Mouse (Mus musculus) hematopoietic stem cell, adult 5-6 weeks (primary cell): ENCODE data around the gene Ppp1r14b. TPM values are rescaled to one million over a fixed set of nuclear protein-coding genes. Genes with fewer than 3 reads are reported as not detected.
A peak's percentile ranks its signal among the peaks of the same experiment; 100 is the strongest.

Source experiments
- ATAC-seq, 2 experiments: fragments of 125-278 bp in 1 of 2; replicated peaks in 1 of 2; 2 replicates each; pipeline ENCODE4 v1.8.0; 2016 to 2017; ENCODE audit warnings: inconsistent platforms in 2 of 2, mild to moderate bottlenecking in 2 of 2, moderate number of reproducible peaks in 2 of 2, low read depth in 1 of 2, moderate TSS enrichment in 1 of 2; ENCODE audit not compliant: low FRiP score in 2 of 2, poor library complexity in 2 of 2, severe bottlenecking in 2 of 2, insufficient read depth in 1 of 2, low TSS enrichment in 1 of 2
- total RNA-seq: library from RNA; stranded (forward); fragments of 172-1452, 232-1000 nt; gene quantifications from 2 replicates; pipeline ENCODE4 v1.2.3, GENCODE M21; 2017

Ppp1r14b gene
- total RNA-seq, 1 experiment from 2014 or later: 89.4 TPM

DNA sequence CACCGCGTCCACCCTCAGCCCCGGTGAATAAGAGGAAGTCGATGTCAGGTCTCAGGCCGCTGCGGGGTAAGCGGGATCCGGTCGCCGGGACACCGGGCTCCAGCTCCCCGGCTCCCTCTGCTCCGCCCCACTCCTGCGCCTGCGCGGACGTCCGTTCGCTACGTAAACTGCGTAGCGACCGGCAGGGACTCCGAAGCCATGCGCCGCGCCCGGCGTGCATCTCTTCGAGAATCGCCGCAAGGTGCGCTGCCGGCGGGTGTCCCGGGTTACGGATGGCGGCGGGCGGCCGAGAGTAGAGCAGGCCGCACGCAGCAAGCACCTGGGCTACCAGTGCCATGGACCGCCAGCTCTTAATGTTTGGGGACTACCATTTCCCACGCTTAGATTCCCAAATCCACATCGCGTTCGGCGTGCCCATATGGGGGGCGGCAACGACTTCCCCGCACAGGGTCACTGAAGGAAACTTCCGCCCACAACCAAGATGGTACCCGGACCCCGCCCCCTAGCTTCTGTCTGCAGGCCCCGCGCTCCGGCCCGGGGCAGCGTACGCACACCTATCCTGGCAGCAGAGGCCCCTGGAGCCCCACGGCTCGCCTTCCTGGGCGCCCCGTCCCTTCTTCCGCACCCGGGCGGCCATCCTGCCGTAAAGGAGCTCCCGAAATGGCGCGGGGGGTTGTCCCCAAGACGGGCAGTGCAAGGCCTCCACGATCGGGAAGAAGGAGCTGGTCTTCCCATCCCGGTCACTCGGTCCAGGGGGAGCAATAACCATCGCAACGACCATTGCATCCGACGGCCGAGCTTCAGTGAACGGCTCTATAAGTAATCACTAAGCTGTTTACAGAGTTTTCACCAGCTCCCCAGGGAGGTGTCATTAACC, 33.2 kb upstream of the Ppp1r14b start, which contains the start of gene Bad:
Bad (plus strand) TSS at position 490 of the 877 bp plus-strand sequence.
- ATAC-seq: peak; percentile 67 to 79

DNA sequence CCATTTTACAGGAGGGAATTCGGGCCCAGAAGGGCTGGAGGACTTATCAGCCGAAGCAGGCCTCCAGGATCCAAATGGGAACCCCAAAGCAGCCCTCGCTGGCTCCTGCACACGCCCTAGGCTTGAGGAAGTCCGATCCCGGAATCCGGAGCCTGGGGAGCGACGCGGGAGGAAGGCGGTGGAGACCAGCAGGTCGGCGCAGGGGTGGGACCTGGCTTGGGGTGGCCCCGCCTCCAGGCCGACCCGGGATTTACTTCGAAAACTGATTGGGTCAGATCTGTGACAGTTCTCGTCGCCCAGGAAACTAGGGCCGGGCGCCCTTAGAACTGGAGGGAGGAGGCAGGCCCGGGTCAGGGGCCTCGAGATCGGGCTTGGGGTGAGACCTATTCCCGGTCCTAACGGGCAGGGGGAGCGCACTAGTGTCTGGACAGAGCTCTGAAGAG, 32.5 kb upstream of the Ppp1r14b start, which contains the start of gene Gpr137:
Gpr137 (minus strand) TSS at position 232 of the 443 bp plus-strand sequence.
- ATAC-seq: peak; percentile 82 to 84

DNA sequence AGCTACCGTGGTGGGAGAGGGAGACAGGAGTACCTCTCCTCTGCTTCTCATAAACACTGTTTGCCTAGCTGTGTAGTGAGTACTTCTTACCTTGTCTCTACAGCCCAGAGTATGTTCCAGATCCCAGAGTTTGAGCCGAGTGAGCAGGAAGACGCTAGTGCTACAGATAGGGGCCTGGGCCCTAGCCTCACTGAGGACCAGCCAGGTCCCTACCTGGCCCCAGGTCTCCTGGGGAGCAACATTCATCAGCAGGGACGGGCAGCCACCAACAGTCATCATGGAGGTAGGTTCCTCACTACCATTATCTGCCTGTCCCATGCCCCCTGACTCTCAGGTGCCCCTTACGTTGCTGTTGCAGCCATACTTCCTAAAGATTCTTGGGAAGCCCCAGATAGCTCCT, 32.0 kb upstream of the Ppp1r14b start:
- ATAC-seq: no peak

DNA sequence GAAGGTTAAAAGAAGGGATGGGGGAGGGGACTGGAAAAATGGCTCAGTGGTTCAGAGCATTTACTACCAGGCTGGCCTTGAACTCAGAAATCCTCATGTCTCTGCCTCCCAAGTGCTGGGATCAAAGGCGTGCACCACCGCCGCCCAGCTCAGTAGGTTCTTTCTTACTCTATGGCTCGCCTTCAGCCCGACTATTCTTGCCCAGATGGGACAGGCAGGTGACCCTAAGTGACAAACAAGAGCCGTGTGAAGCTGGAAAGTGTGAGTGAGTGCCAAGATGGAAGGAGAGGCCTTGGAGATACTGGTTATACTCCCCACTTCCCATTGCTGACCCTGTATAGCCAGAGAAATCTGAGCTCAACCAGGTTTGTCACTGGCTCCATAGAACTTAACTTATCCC, 31.1 kb upstream of the Ppp1r14b start:
- ATAC-seq: no peak

DNA sequence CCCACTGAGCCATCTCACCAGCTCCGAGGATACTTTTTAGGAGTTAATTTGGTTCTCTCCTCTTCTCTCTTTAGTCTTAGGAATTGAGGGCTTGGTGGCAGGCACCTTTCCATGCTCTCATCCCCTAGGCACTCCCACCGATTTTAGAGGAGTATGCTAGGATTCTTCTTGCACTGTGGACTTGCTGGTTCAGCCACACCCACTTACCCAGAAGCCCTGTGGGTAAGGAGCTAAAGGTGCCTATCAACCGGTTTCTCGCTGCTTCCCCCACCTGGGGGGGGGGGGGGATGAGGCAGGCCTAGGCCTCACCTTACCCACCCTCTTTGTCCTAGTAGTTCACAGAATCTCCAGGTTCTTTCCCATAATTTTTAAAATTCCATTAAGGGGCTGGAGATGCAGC, 27.0 kb upstream of the Ppp1r14b start:
- ATAC-seq: no peak

DNA sequence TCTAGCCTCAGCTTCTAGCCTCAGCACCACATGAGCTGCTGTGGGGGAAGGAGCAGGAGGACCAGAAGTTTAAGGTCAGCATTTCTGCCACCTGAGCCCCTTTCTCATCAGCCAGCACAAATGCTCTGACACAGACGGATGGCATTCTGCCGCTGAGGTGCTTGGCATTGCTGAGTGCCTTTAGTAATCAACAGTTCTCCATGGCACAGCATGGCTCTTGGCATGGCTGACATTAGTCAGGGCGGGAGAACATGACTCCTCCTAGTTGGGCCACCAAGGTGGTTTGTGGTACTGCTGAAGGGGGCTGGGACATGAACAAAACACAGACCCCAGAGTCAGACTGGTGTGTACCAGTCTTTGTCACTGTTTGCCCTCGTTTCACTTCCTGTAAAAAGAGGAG, 26.6 kb upstream of the Ppp1r14b start:
- no peak for ATAC-seq

DNA sequence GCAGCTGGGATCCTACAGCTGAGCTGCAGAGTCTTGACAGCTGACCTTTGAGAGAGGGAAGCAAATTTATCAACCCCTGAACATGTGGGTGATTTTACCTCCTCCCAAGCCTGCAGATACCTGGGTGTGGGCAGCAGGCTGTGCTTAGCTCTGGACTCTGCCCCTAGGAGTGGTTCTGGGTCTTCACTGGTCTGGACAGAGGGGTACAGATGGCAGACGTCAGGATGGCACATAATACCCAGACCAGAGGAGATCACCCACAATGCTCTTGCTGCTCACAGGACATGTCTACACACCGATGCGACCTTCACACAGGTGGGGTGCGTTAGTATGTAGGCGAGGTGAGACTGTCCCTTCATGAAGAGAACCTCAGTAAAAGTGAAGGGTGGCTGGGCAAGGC, 25.2 kb upstream of the Ppp1r14b start:
- ATAC-seq: no peak

DNA sequence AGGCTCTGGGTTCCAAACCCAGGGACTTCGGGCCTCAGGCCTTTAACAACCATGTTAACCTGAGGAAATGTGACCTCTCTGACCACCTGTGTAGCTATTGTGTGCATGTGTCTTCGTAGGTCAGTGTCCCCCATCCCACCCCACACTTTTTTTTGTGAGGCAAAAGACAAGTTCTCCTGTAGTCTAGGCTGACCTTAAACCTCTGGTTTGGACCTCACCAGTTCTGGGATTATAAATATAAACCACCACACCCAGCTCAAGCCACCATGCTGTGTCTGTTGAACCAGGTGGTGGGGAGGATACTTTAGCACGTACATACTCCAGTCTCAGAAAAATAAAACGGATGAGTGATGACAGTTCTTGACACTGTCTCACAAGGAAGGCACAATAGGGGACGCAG, 24.8 kb upstream of the Ppp1r14b start:
- no peak for ATAC-seq

DNA sequence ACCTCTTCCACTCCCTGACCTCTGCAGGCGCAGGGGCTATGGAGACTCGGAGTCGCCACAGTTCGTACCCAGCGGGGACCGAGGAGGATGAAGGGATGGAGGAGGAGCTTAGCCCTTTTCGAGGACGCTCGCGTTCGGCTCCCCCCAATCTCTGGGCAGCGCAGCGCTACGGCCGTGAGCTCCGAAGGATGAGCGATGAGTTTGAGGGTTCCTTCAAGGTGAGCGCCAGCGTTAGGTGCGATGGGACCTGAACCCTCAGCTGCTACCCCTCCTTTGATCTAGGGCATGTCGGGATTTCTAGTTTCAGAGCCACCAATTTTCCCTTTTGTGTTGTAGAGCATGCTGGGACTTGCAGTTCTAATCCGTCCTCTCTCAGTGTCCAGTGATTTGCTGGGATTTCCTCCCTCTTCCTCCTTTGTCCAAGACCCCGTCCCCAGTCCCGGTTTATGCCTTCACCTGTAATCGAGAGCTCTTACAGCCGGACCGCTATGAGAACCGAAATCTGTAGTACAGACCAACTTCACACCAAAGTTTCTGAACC, 24.1 kb upstream of the Ppp1r14b start:
- peak in 1 of 2 experiments; percentile 13; a peak in 2 of 4 replicates for ATAC-seq

DNA sequence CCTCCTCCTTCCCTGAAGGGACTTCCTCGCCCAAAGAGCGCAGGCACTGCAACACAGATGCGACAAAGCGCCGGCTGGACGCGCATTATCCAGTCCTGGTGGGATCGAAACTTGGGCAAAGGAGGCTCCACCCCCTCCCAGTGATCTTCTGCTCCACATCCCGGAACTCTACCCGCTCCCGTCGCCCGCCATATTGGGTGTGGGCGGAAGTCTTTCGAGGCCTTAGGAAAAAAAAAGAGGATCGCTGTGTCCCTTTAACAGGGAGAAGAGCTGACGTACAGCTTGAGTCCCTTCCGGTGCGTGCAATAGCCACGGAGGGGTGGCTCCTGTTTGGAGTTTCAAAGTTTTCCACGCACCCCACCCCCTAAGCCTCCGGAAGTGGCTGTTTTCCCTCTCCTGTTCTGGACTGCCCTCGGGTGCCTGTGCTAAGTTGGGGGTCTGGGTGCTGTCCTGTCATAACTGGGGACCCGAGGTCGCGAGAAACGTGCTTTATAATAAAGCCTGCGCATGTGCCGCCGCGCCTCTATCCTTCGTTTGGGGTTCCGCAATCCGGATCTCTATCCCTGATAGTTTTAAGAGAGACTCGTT, 23.3 kb upstream of the Ppp1r14b start:
- ATAC-seq: peak; percentile 64 to 79

DNA sequence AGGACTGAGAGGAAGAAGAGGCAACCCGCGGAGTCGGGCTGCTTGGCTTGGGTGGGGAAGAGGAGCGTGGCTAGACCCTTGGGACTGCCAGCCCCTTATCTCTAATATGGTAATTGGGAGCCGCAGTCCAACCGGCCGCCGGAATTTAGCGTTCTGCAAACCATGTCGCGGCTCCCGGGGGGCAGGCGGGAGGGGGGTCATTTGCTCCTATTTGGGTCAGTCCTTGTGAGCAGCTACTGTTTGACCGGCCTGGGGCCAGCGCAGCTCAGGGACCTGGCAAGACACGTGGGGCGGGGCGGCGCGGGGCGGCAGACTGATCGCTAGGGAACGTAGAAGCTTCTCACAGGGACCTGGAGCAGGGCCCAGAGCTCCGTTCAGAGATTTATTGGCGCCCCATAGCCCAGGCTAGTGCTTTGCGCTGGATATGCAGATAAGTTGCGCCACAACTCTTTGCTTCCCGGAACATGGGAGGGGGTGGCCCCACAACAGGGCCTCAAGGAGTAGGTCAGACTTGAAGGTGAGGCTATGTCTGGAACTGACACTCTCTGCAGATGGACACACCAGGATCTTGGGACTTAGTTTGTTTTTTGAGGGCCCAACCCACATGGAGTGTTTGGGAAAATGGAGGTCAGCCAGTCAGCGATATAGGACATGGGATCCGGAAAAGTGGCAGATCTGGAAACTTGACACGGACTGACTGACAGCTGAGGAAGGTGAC, 22.6 kb upstream of the Ppp1r14b start:
- peak; percentile 8 to 13; a peak in 2 of 4 replicates for ATAC-seq

DNA sequence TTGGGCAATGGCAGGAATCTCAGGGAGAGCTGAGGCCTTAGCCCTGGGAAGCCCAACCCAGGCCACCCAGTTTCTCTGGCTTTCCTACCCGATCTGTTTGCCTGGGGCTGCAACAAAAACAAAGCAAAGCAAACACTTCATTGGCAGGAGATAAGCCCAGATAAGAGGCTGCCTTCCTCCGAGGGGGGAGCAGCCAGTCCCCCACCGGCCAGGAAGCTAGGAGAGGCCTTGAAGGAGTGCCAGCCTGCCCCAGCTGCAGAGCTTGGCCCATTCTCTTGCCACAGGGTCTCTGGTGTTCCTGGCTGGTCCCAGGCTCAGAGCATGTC, 22.1 kb upstream of the Ppp1r14b start:
- no peak for ATAC-seq

DNA sequence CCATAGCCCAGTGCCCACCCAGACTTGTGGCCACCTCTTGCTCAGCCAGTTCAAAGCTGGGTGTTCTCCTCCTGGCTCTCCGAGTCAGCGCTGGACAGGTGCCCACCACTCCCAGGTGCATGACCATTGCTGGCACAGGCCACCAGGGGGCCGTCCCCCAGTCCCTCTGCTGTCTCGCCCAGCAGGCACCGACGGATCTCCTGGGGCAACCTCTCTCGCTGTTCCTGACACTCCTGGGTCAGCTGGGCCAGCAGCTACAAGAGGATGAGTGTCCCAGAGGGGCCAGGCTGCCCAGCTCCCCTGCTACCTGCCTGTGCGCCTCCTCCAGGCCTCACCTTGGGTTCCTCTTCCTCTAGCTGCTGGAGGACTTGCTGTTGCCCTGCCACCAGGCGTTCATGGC, 20.7 kb upstream of the Ppp1r14b start:
- no peak for ATAC-seq

DNA sequence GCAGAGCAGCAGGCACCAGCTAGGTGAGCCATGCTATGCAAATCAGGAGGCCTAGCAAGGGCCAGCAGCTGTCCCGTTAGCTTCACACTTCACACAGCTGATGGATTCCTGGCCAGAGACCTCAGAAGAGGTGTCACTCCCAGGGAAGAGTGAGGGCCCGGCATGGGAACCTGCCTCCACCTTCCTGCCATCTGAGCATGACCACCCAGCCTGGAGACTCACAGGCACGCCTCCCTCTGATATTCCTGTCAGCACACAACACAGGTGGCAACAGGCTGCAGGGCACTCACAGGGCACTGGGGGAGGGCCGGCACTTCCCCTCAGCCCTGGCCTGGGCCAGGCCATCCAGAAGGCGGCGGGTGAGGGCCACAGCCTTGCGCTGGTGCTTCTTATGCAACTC, 19.3 kb upstream of the Ppp1r14b start:
- ATAC-seq: no peak

DNA sequence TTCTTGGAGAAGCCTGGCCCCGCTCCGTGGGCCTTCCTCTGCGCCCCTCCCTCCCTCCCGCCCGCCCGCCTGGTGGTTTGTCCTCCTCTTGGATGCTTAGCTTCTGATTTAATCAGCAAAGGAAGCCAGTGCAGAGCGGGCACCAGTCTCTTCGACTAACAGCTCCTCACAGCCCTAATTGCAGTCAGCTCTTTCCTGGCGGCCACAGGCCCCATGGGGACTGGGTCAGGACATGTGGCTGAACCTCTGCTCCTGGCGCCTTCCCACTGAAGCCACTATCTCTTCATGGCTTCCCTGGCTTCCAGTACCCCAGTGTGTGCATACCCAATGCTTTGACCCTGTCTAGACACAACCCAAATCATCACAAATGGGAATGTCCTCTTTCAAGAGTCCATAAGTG, 18.3 kb upstream of the Ppp1r14b start:
- no peak for ATAC-seq

DNA sequence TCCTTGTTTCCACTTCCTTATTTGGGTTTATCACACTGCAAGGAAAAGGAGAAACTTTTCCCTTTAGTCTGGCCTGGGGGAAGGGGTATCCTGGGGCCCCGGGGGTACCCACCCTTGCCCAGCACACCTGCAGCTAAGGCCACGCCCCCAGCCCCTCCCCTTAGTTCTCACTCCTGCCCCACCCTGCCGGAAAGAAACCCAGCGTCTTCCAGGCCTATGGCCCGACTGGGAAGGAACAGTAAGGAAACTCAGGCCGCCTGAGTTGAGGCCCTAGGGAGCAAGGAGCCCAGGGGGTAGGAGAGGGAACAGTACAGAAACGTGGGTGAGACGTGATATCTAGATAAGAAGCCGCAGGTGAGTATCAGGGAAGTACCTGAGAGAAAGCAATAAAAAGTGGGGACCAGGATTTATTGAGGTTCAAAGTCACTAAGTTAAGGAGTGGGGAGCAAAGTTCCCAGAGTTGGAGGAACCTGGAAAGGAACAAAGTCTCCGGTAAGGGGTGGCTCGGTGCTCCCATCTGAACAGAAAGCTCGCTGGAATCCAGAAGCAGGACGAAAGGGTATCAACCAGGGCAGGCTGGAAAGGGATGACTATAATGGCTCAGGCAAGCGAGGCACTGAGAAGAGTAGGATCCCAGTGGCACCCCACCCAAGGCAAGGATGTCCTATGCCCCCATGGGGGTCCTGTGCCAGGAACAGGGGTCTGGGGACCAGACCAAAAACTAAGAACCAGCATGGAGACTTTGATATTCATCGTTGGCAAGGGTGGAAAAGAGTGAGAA, 6.1 kb upstream of the Ppp1r14b start:
- no peak for ATAC-seq

DNA sequence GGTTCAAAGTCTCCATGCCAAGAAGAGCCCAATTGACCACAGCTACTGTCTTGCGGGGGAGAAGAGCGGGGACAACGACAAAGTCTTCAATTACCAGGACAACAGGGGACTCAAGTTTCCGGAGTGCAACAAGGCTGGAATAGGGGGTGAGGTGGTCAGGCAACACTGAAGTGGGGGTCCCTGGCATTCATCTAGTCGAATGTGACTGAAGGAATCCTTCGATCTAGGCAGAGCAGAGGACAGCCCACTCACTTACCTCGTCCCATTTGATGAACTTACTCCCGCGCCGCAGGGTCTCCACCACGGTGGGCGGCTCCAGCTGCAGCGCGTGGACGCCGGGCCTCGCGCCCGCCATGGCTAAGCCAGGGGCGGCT, 5.5 kb upstream of the Ppp1r14b start:
- ATAC-seq: no peak
